Mouse (Mus musculus): ENCODE results near the gene Ptprd.

GRCm38 (mm10) chr4:76541769-76542168 lies 1670.0 kb downstream of the Ptprd start:
- no peak for TF ChIP-seq POLR2A (IDR thresholded peaks at IDR 0.05; ENCODE audit: borderline replicate concordance, insufficient read depth, low read length)
- TF ChIP-seq CTCF (IDR thresholded peaks at IDR 0.05; ENCODE audit: borderline replicate concordance, insufficient read depth, low read depth, low read length), result no peak
